Mouse (Mus musculus) layer of hippocampus, adult 2 months (tissue): ENCODE results near the gene Slc16a14. TPM values are rescaled to one million over a fixed set of nuclear protein-coding genes. Genes with fewer than 3 reads are reported as not detected.

ENCODE experiments used
- DNase-seq, 2 experiments: peaks; one replicate each; pipeline ENCODE4 v3.0.0; 2022; ENCODE audit warnings: low spot score in 2 of 2
- H3K27ac ChIP-seq: fragments of 200-600 bp; 2 replicates; pipeline ENCODE4 v1.8.1; 2022
- H3K4me3 ChIP-seq: fragments of 200-600 bp; 2 replicates; pipeline ENCODE4 v1.8.1; 2022; ENCODE audit warnings: mild to moderate bottlenecking
- CTCF ChIP-seq: fragments of 200-600 bp; conservative IDR thresholded peaks from 2 replicates; pipeline ENCODE4 v1.8.1; 2022; ENCODE audit warnings: antibody characterized with exemption, mild to moderate bottlenecking, moderate library complexity
- total RNA-seq, 2 experiments: library from RNA; stranded (reverse); gene quantifications; 2 replicates each; pipeline ENCODE4 v1.2.3; 2021

Gene Slc16a14
- total RNA-seq, 2 experiments from 2014 or later: 15.3 to 15.9 TPM

- no peak for TF ChIP-seq CTCF
- H3K4me3 ChIP-seq: peak overlapping the region; percentile 79
- peak overlapping the region; percentile 94 for H3K27ac ChIP-seq
- peak; percentile 78 to 87 for DNase-seq
Observed at GRCm38 (mm10) chr1:84935668-84936067, 734 bp upstream of the Slc16a14 start.

- no peak for DNase-seq
Observed at GRCm38 (mm10) chr1:84934151-84934502, 807 bp downstream of the Slc16a14 start.

GRCm38 (mm10) chr1:84933472-84934150 lies 1.3 kb downstream of the Slc16a14 start:
- peak; percentile 89 for TF ChIP-seq CTCF
- H3K27ac ChIP-seq: peak overlapping the region; percentile 94
- peak overlapping the region; percentile 79 for H3K4me3 ChIP-seq
- DNase-seq: peak; percentile 77 to 87

More at GRCm38 (mm10) chr1:84934151-84934502, 807 bp downstream of the Slc16a14 start:
- TF ChIP-seq CTCF: no peak
- peak overlapping the region; percentile 79 for H3K4me3 ChIP-seq
- H3K27ac ChIP-seq: peak overlapping the region; percentile 94

- no peak for TF ChIP-seq CTCF
- no peak for DNase-seq
- Histone ChIP-seq H3K4me3 (no peak overlapping the region), H3K27ac (no peak overlapping the region)
Observed at GRCm38 (mm10) chr1:84925599-84925998, 9.3 kb downstream of the Slc16a14 start.

- no peak for TF ChIP-seq CTCF
- no peak overlapping the region for H3K27ac ChIP-seq
- no peak for DNase-seq
Observed at GRCm38 (mm10) chr1:84924134-84924533, 10.8 kb downstream of the Slc16a14 start.

GRCm38 (mm10) chr1:84923432-84923831 lies 11.5 kb downstream of the Slc16a14 start:
- no peak for TF ChIP-seq CTCF
- no peak for DNase-seq
- H3K4me3 ChIP-seq: no peak overlapping the region
- H3K27ac ChIP-seq: no peak overlapping the region

More at GRCm38 (mm10) chr1:84924134-84924533, 10.8 kb downstream of the Slc16a14 start:
- no peak overlapping the region for H3K4me3 ChIP-seq

- no peak for TF ChIP-seq CTCF
- no peak for DNase-seq
- Histone ChIP-seq H3K4me3 (no peak overlapping the region), H3K27ac (no peak overlapping the region)
Observed at GRCm38 (mm10) chr1:84918865-84919264, 16.1 kb downstream of the Slc16a14 start.

- TF ChIP-seq CTCF: no peak
- H3K27ac ChIP-seq: no peak overlapping the region
- H3K4me3 ChIP-seq: no peak overlapping the region
- no peak for DNase-seq
Observed at GRCm38 (mm10) chr1:84915010-84915409, 19.9 kb downstream of the Slc16a14 start.

- TF ChIP-seq CTCF: no peak
- DNase-seq: no peak
- no peak overlapping the region for H3K27ac ChIP-seq
- H3K4me3 ChIP-seq: no peak overlapping the region
Observed at GRCm38 (mm10) chr1:84912571-84912970, 22.4 kb downstream of the Slc16a14 start.

- DNase-seq: no peak
- H3K27ac ChIP-seq: no peak overlapping the region
- TF ChIP-seq CTCF: no peak
Observed at GRCm38 (mm10) chr1:84910177-84910804, 24.6 kb downstream of the Slc16a14 start.

GRCm38 (mm10) chr1:84904467-84904866 lies 30.5 kb downstream of the Slc16a14 start:
- no peak for TF ChIP-seq CTCF
- DNase-seq: no peak
- Histone ChIP-seq H3K4me3 (no peak overlapping the region), H3K27ac (no peak overlapping the region)

More at GRCm38 (mm10) chr1:84910177-84910804, 24.6 kb downstream of the Slc16a14 start:
- H3K4me3 ChIP-seq: no peak overlapping the region

- no peak for TF ChIP-seq CTCF
- DNase-seq: no peak
- no peak overlapping the region for H3K4me3 ChIP-seq
- H3K27ac ChIP-seq: no peak overlapping the region
Observed at GRCm38 (mm10) chr1:84899156-84899555, 35.8 kb downstream of the Slc16a14 start.

GRCm38 (mm10) chr1:84897364-84897763 lies 37.6 kb downstream of the Slc16a14 start:
- TF ChIP-seq CTCF: no peak

GRCm38 (mm10) chr1:84891746-84892145 lies 43.2 kb downstream of the Slc16a14 start:
- no peak overlapping the region for H3K4me3 ChIP-seq
- no peak overlapping the region for H3K27ac ChIP-seq
- no peak for TF ChIP-seq CTCF
- DNase-seq: no peak

More at GRCm38 (mm10) chr1:84897364-84897763, 37.6 kb downstream of the Slc16a14 start:
- Histone ChIP-seq H3K27ac (no peak overlapping the region), H3K4me3 (no peak overlapping the region)
- DNase-seq: no peak
